Mouse (Mus musculus): ENCODE results near the gene Dnajb5.

- no peak for TF ChIP-seq CTCF (IDR thresholded peaks at IDR 0.05; ENCODE audit: control insufficient read depth, insufficient read depth, insufficient replicate concordance, low read depth, low read length)
- TF ChIP-seq POLR2A (IDR thresholded peaks at IDR 0.05; ENCODE audit: control insufficient read depth, low read depth, low read length): no peak
These were observed 56.2 kb downstream of the Dnajb5 start for GRCm38 (mm10) chr4:43005765-43006164.

Data from testis, adult 2 months (tissue).